Mouse (Mus musculus): Measurements from ENCODE around the gene Stat6.
A peak's percentile ranks its signal among the peaks of the same experiment; 100 is the strongest.

Gene Stat6

DNA sequence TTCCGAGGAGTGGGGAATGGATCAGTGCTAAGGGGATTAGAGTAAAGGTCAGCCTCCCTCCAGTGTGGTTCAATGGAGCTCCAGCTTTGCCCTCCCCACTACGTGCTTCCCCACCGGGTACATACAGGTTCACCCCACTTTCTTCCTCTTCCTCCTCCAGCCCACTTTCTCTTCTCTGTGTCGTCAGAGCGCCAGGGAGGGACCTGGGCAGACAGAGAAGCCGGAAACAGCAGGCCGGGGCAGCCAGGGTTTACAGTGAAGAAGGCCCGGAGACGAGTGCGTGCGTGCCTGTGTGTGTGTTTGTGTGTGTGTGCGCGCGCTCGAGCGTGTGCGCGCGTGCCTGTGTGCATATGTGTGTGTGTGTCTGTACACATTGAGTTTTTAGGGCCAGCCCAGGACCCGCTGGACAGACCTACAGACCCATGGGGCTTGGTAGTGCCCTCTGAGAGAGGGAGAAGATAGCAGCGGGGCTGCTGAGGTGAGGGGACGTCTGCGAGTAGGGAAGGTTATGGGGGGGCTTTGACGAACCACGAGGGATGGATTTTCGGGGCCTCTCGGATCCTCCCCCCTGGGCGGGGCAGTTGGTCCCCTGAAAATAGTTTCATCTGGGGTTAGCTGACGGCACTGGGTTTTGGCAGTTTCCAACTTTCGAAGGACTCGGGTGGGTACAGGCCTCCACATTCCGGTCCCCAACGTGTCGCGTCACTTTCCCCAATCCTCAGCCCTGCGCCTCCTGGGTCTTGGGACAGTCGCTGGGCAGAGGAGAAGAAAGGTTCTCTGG is at the start of gene Stat6:
Gene Stat6 (plus strand): TSS at position 215 of the 781 bp plus-strand sequence.
- DNase-seq (ENCODE audit: low spot score in 2 of 2): peak; percentile 71 to 77

DNA sequence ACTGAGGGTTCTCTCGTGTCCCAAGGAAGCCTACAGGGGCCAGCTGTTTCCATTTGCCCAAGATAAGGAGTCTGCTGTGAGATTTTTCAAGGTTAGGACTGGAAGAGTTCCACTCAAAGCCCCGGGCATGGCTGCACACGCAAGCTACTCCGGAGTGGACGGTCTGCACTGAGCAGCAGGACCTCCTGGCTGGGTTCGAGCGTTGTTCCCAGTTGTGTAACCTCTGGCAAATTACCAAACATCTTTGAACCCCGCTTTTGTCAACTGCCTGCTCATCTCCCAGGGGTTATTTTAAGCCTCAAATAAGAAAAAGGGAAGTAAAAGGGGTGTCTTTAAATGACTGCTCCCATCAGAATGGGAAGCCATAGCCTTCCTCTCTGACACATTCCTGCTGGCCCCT is 48.4 kb upstream of the Stat6 start:
- no peak for DNase-seq (ENCODE audit: low spot score in 2 of 2)

DNA sequence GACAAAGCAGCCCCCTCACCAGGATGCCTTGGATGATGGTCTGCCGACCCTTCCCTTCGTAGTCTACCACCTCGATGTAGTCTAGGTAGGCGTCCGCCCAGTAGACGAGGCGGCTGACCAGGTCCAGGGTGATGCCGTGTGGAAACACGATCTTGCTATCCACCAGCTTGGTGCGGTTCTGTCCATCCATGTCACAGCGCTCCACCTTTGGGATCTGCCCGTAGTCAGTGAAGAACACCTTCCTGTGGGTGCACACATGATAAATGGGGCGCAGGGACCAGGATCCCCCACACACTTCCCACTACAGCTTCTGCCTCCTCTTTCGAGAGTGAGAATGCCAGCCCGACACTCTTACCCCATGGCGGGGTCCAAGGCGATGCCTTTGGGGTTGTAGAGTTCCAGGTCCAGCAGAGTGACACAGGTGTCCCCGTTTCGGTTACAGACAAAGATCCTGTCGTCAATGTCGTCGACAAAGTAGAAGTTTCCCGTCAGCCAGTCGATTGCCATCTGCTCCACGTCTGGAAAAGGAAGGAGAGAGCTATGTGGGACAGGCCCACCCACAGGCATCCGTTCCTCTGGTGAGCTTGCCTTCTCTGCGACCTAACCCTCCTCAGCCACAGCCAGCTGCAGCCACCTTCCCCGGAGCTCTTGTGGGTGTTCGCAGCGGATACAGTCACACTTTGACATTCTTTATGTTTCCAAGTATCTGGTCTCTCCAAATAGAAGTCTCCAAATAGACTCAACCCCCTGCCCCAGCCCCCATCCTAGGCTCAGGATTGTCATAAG is 47.7 kb upstream of the Stat6 start:
- DNase-seq (ENCODE audit: low spot score in 2 of 2): no peak

DNA sequence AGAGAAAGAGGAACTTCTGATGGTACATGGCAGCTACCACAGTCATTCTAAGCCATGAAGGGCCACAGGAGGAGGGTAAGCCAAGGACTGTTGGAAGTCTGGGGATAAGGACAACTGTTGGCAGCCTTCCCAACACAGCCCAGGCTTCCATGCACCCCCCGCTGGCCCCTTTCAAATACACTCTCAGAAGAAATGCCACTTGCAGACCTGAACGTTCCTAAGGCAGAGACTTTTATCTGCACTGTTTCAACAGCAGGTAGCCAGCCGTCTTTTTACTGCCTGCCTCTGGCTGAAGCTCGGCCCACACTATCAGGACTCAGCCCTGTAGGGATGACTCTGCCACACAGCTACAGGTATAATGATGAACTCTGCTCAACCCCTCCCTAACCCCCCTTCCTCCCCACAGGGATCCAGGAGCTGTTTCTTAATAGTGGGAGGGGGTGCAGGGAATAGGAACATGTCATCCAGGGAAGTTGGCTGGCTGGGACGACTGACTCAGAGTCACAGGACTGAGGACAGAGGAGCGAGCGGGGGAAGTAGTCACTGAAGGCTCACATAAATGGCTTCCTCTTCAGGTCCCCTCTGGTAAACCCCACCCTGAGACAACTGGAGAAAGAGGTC is 46.4 kb upstream of the Stat6 start:
- no peak for DNase-seq (ENCODE audit: low spot score in 2 of 2)

DNA sequence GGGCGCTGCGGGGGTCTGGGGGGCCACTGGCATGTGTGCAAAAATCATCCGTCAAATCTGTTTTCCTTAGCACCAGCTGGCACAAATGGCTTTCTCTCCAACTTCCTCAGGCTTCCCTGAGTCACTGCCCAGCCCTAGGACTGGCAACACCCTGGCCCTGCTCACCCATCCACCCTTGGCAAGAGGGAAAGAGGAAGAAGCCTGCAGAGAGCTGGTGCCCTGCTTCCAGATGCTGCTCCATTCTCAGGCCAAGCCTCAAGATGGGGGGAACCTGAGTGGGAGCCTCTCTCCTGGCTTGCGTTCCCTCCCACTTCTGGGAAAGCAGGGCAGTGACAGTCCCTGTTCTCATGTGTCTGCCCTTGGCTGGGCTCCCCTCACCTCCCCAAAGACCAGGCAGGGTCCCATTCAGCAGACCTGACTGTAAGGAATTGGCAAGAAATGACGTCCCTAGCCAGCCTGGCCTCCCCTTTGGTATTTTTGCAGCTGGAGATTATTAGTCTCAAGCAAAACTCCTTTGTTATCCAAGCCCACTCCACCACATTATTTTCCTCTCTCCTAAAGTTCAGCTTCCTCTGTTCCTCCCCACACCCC is 45.4 kb upstream of the Stat6 start:
- no peak for DNase-seq (ENCODE audit: low spot score in 2 of 2)

DNA sequence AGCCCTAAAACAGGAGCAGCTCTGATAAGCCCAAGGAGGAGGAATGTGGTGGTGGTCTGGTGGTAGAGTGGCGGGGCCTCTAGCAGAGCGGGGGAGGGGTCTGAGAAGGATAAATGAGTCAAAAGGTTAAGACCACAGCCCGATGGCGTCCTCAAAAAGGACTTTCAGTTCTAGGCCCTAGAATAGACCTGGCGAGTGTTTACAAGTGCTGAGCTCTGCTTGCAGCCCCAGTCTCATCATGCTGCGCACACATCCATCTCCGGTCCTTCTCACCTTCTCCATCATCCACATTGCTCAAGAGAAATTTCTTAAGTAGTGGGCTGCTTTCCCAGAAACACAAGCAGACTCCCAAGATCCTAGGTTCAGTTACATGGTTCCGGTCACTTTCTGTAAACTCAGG is 44.2 kb upstream of the Stat6 start:
- DNase-seq (ENCODE audit: low spot score in 2 of 2): no peak

DNA sequence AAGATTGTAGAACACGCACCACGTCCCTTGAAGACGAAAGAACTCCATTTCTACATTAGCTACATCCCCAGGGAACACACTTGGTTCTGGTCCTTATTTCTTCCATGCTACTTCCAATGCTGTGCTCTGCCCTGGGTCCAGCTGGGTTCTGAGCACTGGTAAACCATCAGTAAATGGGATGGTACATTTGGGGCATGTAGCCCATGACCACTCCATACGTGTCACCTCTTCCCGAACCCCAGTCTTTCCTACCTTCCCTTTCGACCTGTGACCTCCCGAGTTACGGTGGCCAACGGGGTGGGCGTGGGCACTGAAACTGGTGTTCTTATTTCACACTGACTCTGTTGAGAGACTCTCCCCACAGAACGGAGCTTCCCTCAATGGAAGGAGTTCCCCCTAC is 43.5 kb upstream of the Stat6 start:
- no peak for DNase-seq (ENCODE audit: low spot score in 2 of 2)

DNA sequence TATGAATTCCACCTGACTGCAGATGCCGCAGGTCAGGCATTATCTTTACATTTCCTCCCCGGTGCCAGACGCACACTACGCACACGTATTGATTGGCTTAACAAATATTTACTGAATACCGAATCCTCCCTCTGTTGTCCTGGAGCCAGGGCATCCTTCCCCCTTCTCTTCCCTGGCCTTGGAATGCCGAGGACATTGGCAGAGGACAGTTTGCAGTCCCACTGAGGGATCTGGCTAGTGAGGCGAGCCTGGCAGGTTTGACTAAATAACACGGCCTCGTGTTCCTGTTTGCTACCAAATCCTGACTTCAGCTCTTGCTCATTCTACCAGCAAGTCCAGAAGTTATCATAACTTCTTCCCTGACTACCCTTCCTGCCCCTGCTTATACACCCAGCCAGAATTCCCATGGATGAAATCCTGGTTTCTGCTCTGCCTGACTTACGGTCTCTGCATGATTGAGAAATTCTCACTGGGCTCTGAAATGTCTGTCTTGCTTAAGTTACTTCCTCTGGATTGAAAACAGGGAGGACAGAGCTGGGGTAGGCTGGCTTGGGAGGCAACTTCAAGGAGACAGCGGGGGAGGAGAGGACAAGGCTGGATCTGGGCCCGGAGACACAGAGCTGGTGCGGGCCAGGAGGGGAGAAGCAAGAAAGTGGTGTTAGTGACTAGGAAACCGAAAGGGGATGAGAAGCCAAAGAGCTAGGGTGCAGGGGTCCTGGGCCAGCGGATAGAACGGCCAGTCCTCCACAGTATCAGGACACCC is 42.8 kb upstream of the Stat6 start:
- DNase-seq (ENCODE audit: low spot score in 2 of 2): peak; percentile 79

DNA sequence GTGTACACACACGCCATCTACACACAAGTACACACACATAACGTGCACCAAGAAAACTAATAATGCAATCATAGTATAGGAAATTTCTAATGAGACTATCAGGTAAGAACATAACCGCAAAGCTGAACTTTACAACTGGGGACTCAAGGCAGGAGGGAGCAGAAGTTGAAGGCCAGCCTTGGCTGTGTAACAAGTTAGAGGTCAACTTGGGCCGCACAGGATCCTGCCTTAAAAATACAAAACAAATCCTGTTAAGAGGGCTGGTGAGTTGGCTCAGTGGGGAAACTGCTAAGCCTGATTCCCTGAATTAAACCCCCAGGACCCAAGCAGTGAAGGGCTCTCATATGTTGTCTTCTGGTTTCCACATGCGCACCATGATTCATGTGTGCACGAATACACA is 40.6 kb upstream of the Stat6 start:
- DNase-seq (ENCODE audit: low spot score in 2 of 2): no peak

DNA sequence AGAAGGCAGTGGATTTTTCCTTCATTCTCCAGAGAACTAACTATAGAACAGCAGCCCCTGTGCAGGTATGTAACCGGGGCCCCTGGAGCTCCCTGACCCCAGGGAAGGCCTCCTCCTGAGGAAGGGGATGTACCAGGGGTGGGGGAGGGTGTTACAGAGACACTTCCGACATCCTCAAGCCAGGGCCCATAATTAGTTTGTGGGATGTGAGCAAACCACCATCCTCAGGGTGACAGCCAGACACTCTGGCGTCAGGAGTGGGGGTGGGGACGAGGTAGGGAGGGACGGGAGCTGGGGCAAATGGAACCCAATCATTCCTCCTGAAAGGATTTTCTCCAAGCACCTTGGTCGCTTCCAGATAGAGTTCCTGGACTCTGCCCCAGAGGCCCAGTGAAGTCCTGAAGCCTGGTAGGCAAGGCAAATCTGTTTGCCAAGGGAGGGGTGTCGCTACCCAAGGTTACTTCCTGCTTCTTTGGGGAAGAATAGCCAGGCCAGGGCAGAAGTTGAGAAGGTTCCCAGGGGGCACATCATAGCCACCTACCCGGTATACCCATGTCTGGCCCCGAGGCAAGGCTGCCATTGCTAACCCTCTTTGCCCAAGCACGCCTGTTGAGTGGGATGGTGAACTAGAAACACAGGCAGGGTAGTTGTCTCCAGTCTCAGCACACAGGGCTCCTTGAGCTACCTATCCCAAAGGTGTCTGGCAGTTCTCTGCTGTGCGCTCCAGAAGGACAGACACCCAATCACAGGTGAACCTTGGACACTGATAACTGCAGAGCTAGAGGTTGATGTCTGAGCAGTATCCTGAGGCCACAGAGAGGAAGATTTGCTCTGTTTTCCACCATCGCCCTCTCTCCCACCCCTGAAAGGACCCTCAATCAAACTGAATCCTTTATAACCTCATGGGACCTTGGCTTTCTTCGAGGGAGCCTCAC is 39.1 kb upstream of the Stat6 start:
- no peak for DNase-seq (ENCODE audit: low spot score in 2 of 2)

DNA sequence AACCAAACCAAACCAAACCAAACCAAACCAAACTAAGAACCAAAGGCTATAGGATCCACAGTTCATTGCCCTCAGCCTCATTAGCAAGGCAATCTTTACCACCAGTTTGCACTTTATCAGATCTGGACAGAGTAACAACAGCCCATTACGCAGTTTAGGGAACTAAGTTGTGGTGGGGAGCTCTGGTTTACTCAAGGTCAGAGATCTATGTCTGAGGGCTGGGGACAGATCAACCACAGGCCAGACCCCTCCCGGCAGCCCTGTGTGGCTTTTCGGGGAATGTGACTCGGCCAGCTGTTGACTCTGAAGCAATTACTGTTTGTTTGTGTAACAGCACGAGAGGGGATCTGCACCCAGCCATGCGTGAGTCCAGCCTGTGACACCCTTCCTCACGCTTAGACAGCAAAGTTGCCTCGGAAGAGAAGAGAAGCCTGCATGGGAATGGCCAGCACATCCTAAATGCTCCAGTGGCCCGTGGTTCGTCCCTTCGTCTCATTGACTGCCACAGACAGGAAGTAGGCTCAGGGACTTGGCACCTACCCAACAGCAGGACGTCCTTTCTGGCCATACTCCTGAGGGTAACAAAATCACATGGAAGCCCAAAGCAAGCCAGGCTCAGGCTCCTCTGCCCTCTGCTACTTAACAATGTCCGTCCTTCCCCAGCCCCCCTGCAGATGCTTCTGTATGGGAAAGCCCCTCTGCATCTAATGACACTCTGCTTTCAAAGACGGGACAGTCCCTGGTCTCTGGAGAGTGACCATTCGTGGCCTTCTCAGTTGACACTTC is 38.1 kb upstream of the Stat6 start:
- no peak for DNase-seq (ENCODE audit: low spot score in 2 of 2)

DNA sequence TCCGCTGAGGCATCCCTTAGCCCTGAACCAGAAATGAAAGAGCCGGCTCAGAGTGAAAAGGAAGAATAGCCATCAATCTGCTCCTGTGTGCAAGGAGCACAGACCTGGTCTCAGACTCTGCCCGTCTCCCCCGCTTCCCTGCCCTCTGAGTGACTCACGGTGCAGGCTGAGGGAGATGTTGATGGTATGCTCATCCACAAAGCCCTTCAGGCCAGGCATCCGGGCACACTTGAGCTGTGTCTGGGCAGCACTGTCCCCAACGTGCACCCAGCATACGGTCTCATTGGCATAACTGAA is 37.6 kb upstream of the Stat6 start:
- DNase-seq (ENCODE audit: low spot score in 2 of 2): no peak

DNA sequence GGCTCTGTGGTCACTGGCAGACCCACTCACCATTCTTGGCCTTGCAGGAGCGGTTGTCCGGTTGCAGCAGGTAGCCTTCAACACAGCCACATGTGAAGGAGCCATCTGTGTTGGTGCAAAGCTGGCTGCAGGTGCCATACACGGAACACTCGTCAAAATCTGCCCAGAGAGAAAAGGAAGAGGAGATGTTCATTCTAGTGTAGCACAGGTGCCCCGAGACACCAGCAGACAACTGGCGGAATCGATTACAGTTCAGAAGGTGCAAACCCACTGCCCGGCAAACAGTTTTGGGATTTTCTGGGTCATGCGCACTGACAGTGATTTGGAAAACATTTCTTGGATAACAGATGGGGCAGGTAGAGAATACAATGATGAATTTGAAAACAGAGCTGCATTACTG is 37.0 kb upstream of the Stat6 start:
- DNase-seq (ENCODE audit: low spot score in 2 of 2): no peak

DNA sequence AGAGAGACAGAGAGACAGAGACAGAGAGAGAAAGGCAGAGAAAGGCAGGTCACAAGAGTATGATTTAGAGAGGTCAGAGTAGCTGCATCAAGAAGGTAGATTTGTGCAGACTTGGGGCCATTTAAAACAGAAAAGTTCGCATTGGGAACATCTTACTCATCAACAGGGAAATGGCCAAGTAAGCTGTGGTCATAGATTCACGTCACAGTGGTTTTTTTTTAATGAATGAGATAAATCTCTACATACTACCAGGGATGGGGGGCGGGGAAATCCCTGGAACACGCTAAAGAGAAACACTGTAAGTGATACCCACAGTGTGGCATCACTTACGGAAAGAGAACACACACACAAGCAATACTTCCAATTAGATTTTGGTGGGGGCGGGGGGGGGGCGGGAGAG is 35.7 kb upstream of the Stat6 start:
- DNase-seq (ENCODE audit: low spot score in 2 of 2): no peak

DNA sequence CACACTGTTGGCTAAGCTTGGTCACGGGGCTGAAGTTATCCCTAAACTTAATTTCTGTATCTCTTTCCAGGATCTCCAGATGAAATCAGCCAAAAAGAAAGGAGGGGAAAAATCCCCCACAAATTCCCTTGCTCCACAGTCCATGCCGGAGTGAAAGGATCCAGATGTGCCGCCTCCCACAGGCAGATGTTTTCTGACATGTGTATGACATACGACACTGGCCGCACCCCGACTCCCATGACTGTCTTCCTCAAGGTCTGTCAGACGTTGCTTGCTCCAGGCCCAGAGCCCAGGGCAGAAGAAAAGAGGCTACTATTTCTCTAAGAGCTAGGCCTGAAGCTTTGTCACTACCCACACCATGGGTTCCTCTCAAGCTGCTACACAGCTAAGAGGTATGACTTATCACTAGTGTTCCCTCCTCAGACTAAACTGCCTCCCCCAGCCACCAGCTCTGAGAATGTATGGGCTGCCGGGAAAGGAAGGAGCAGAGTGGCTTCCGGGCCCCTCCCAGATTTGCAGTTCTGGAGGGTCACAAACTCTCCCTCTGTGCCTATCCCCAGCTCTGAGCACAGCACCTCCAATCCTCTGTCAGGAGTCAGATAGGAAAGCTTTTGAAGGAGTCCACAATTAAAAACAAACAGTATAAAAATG is 33.2 kb upstream of the Stat6 start:
- DNase-seq (ENCODE audit: low spot score in 2 of 2): no peak

DNA sequence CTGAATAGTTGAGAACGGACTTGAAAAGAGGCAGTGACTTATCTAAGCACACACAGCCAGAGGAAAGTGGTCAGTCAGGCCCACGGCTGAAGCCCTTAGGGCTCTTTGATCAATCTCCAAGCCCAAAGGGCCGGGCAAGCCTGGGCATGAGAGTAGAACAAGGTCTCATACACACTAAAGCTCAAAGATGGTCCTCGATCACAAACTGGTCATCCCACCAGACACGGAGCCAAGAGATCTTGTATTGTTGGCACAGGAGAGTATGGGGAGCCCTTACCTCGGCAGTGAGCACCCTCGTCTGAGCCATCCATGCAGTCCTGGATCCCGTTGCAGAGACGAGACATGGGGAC is 32.7 kb upstream of the Stat6 start:
- DNase-seq (ENCODE audit: low spot score in 2 of 2): no peak

DNA sequence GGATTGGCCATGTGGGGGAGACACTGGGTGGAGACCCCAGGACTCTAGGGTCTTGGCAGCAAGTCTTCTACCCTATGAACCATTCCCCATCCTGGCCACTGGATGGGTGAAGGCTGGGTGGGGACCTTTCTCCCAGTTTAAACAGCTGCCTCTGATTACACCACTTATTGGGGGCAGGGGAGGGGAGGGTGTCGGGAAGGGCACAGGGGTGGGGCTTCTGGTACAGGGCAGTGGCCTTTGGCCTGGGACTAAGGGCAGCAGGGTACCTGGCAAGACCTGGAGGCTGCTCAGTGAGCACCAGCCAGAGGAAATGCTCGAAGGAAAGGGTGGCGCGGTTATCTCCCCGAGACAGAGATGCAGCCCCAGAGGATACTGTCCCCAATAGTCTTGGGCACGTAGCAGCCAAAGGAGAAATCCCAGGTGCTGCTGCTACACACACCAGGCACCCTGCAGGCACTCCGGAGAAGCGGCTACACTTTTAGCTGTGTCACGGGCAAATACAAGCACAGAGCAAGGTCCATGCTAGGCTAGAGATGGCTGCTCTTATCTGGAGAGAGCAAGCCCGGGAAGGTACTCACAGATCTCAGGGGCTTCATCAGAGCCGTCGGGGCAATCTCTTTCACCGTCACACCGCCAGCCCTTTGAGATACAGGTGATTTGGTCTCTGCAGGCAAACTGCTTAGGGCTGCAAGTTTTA is 30.6 kb upstream of the Stat6 start:
- no peak for DNase-seq (ENCODE audit: low spot score in 2 of 2)

DNA sequence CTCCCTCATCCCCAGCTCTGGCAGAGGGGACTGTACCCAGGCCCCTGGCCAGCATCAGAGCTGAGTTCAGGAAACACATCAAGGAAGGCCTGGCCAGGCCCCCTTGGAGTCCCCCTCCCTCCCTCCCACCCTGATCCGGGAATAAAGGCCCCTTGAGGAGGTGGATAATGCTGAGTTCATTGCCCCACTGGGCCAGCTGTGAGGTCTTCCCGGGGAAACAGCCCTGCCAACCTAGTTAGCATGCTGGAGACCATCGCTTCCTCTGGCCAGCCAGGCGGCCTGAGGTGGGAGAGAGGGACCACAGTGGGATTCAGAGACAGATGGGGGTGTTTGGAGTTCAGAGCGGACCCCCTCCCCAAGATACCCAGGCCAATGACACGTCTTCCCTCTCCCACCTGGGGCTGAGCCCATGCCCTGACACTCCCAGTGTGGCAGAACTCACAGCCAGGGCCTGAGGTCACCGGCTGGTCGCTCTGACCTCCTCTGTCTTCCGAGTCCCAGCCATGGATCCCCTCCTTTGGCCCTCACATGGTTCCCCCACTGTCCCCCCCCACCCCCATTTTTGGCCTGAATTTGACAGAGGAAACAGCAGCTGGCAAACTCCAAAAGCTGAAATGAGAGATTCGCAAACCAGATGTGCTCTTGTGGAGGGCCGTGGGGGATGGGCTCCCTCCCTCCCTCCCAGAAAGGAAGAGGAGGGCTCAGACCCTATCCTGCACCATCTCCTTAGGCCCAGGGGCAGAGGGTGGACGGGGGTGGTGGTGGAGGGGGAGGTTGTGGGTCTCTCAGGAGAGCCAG is 28.4 kb upstream of the Stat6 start:
- DNase-seq (ENCODE audit: low spot score in 2 of 2): no peak
